Mouse (Mus musculus) forebrain, postnatal 0 days (tissue): ENCODE results near the gene Mdfic. TPM values are rescaled to one million over a fixed set of nuclear protein-coding genes. Genes with fewer than 3 reads are reported as not detected.
A peak's percentile ranks its signal among the peaks of the same experiment; 100 is the strongest.

Experiments
- ATAC-seq: fragments of 200-750 bp; cut with Nextera tagmentation; 2 replicates; pipeline ENCODE4 v1.8.0; 2017; ENCODE audit warnings: mild to moderate bottlenecking, moderate library complexity
- DNase-seq: peaks from one replicate; pipeline ENCODE4 v3.0.0-alpha.2; 2015
- H3K27ac ChIP-seq: fragments of 300-500 bp; sonication (generic); 2 replicates; pipeline ENCODE4 v1.5.1; 2014; ENCODE audit warnings: low read depth, mild to moderate bottlenecking, antibody characterized with exemption, low read length, moderate library complexity, mixed read lengths
- H3K27me3 ChIP-seq: fragments of 300-500 bp; sonication (generic); 2 replicates; pipeline ENCODE4 v1.6.1; 2014; ENCODE audit warnings: mild to moderate bottlenecking, low read length, mixed read lengths; ENCODE audit not compliant: insufficient read depth
- H3K36me3 ChIP-seq: fragments of 300-500 bp; sonication (generic); 2 replicates; pipeline ENCODE4 v1.6.1; 2014; ENCODE audit warnings: mild to moderate bottlenecking, moderate library complexity; ENCODE audit not compliant: insufficient read depth
- H3K4me1 ChIP-seq: fragments of 300-500 bp; sonication (generic); 2 replicates; pipeline ENCODE4 v1.6.1; 2014; ENCODE audit warnings: antibody characterized with exemption; ENCODE audit not compliant: insufficient read depth
- H3K4me2 ChIP-seq: fragments of 300-500 bp; sonication (generic); 2 replicates; pipeline ENCODE4 v1.6.1; 2014; ENCODE audit warnings: low read depth, mild to moderate bottlenecking, moderate library complexity
- H3K4me3 ChIP-seq: fragments of 300-500 bp; sonication (generic); 2 replicates; pipeline ENCODE4 v1.5.1; 2014; ENCODE audit warnings: low read depth, low read length, mixed read lengths
- H3K9ac ChIP-seq: fragments of 300-500 bp; sonication (generic); 2 replicates; pipeline ENCODE4 v1.6.1; 2014; ENCODE audit warnings: mild to moderate bottlenecking
- H3K9me3 ChIP-seq: fragments of 300-500 bp; sonication (generic); 2 replicates; pipeline ENCODE4 v1.6.1; 2016; ENCODE audit warnings: low read length
- CTCF ChIP-seq: sonication (generic); IDR thresholded peaks from 2 replicates; pipeline ENCODE4 v1.5.1; 2016; ENCODE audit warnings: antibody characterized with exemption, control low read depth, low read depth
- WGBS: fragments of 180-500 bp; shearing (Covaris S2); extraction: QIAGEN DNeasy Blood & Tissue Kit; methylation state at CpG from one replicate; pipeline ENCODE4 v1.1.7; 2014; 5-methylcytosine and 5-hydroxymethylcytosine counted together
- polyA plus RNA-seq: library from polyadenylated mRNA; unstranded; fragments of >200 nt; fragmentation: Nextera tagmentation; extraction: Ambion mirVana; gene quantifications from 2 replicates; pipeline ENCODE4 v1.2.1, GENCODE M21; 2015
- total RNA-seq: library from RNA; depleted of rRNA; stranded (reverse); fragments of >200 nt; gene quantifications from 2 replicates; pipeline ENCODE4 v1.2.3, GENCODE M21; 2014

Gene Mdfic
- total and polyA plus RNA-seq, 2 experiments from 2014 or later, result 0.82 to 4.8 TPM

DNA sequence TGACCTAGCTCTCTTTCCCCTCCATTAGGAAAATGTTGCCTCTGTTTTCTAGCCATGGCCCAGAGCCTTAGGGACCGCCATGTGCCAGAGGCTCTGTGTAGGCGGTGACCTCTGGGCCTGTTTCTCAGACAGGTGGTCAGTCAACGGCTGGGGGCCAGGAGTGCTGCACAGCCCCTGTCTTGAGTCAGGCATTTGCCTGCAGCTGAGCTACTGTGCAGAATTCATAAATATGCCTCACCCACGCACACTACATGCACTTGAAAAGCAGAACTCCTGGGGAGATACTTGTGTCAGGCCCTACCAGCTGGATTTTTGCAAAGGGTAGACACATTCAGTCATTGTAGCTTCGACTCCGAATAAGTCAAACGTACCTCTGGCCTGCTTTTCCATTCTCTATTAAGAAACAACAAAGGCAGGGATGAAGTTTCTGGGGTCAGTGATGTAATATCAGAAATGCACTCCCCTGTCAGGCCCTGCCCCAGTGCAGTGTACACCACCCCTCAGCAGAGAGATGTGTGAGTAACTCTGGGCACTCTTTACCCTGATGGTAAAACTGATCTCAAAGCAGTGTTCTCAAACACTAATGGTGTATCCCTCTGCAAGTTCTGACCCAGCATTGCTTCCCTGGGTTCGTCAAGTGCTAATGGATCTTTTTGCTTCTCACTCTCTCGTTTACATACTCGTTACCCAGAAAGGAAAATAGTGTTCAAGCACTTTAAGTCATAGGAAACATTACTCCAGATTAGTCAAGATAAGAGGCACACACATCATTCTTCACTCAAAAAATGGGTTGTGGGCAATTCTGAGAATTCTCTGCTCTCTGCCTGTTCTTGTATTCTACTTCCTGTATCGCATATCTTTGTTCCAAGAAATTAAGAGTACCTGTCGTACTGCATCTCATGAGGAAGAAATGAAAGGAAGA lies 72.5 kb downstream of the Mdfic start:
- no peaks in the 10 kb centered on the region for H3K9me3 ChIP-seq
- whole genome bisulfite sequencing, result 66% methylated on average over 12 of the region's 12 CpGs
- no peak overlapping the region for H3K4me3 ChIP-seq
- DNase-seq (no peak), ATAC-seq (no peak)
- H3K4me1 ChIP-seq, result no peaks in the 10 kb centered on the region
- no peak for TF ChIP-seq CTCF
- no peak overlapping the region for H3K4me2 ChIP-seq
- no peaks in the 10 kb centered on the region for H3K36me3 ChIP-seq
- no peak overlapping the region for H3K9ac ChIP-seq
- H3K27me3 ChIP-seq, result no peaks in the 10 kb centered on the region
- H3K27ac ChIP-seq, result no peak overlapping the region

DNA sequence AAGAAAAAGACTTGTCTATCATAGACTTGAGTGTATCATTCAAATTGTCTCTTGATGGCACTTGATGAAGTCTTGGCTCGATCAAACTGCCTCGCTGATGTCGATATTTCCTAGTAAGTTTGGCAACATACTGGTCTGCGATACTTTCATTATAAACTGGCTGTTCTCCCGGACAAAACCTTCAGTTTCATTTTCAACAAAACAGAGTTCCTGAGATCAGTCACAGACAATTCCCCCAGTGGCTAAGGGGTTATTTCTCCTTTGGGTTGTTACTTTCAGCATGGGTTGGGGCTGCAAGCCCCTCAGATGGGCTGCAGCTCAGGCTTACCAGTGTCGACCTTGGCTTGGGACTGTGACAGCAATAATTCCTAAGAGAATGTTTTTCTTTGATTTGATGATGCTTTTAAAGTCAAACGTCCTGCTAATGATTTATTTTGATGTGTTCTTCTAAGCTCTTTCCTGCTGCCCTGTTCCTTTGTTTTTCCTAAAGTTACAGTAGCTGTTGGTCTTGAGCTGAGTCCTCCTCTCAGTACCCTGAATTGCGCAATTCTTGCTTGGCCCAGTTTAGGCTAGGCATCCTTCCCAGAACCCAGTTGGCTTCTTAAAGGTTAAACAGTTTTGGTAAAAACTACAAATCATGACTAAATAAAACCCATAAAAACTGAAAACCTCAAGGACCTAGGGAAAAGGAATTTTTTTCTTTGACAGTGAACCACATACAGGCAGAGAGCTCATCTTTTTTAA lies 73.3 kb downstream of the Mdfic start:
- Histone ChIP-seq H3K27ac (no peak overlapping the region), H3K4me3 (no peak overlapping the region), H3K4me1 (no peaks in the 10 kb centered on the region), H3K27me3 (no peaks in the 10 kb centered on the region), H3K4me2 (no peak overlapping the region), H3K9me3 (no peaks in the 10 kb centered on the region), H3K9ac (no peak overlapping the region), H3K36me3 (no peaks in the 10 kb centered on the region)
- DNase-seq (no peak), ATAC-seq (no peak)
- no peak for TF ChIP-seq CTCF
- 50% methylated on average over 8 of the region's 8 CpGs for WGBS

DNA sequence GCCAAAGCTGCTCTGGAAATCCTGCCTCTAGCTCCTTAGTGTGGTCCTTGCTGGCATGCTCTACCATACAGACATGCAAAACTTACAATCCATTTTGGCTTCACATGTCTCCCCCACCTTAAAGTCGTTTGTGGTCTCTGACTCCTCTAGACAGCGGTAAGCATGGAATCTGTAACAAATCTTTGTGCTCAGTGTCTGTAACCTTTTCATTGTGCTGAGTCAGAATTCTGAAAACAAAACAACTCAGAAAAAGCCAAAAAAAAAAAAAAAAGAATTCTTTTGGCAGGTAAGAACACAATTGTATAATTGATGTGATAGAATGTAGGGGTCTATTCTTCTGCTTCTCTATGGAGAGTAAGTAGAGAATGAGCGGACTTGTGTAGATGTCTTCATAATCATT lies 74.3 kb downstream of the Mdfic start:
- 89% methylated on average over 3 of the region's 3 CpGs for WGBS

DNA sequence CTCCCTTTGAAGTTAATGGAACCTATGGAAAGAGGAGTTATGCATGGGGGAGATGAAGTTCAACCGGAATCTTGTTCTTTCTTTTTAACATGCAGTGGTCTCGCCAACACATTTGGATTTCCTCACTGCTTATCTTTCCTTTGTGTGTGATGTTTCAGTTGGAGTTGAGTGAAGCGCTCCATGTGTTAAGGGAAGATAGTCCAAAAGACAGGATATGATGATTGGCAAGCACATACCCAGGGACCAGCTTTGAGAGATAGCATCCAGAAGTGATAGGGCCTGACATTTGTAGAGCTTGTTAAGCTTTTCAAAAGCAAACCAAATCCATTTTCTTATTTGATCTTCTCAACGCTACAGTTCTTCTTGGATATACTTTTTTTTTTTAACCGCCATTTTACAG lies 86.9 kb downstream of the Mdfic start:
- H3K27me3 ChIP-seq, result no peaks in the 10 kb centered on the region
- H3K4me3 ChIP-seq, result no peak overlapping the region
- no peak for TF ChIP-seq CTCF
- no peak overlapping the region for H3K27ac ChIP-seq
- no peaks in the 10 kb centered on the region for H3K4me1 ChIP-seq
- H3K36me3 ChIP-seq, result no peaks in the 10 kb centered on the region
- DNase-seq (no peak), ATAC-seq (no peak)
- 86% methylated on average over 5 of the region's 5 CpGs for WGBS
- no peak overlapping the region for H3K9ac ChIP-seq
- no peak overlapping the region for H3K4me2 ChIP-seq
- no peaks in the 10 kb centered on the region for H3K9me3 ChIP-seq

More for the DNA sequence above, 74.3 kb downstream of the Mdfic start:
- H3K4me1 ChIP-seq, result no peaks in the 10 kb centered on the region
- H3K4me2 ChIP-seq, result no peak overlapping the region
- no peak overlapping the region for H3K27ac ChIP-seq
- ATAC-seq (no peak), DNase-seq (no peak)
- no peak for TF ChIP-seq CTCF
- no peaks in the 10 kb centered on the region for H3K36me3 ChIP-seq
- no peaks in the 10 kb centered on the region for H3K27me3 ChIP-seq
- H3K9ac ChIP-seq, result no peak overlapping the region
- H3K4me3 ChIP-seq, result no peak overlapping the region
- no peaks in the 10 kb centered on the region for H3K9me3 ChIP-seq

DNA sequence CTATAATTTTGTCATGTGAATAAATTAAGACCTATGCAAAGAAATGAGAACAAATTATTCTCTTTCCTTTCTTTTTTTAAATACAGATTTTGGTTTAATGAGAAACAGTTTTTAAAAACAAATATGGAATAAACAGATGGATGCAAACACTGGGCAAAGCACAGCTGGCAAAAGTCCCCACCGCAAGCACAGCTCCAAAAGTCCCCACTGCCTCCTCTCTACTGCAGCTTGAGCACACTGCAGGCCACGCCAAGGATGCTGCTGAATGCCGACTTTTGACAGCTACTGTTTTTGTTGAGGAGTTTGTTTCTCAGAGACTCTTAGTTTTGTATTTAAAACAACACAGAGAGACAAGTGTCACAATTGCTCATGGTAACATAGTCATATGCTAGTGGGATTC lies 104.8 kb downstream of the Mdfic start:
- WGBS, result 51% methylated on average over 3 of the region's 3 CpGs
- Histone ChIP-seq H3K4me3 (no peak overlapping the region), H3K36me3 (no peaks in the 10 kb centered on the region), H3K27ac (no peak overlapping the region), H3K9ac (no peak overlapping the region), H3K9me3 (no peaks in the 10 kb centered on the region), H3K4me2 (no peak overlapping the region), H3K4me1 (no peaks in the 10 kb centered on the region), H3K27me3 (no peaks in the 10 kb centered on the region)
- DNase-seq (peak; percentile 39), ATAC-seq (peak; percentile 69; the same call in 1 of the 2 replicates)
- no peak for TF ChIP-seq CTCF

DNA sequence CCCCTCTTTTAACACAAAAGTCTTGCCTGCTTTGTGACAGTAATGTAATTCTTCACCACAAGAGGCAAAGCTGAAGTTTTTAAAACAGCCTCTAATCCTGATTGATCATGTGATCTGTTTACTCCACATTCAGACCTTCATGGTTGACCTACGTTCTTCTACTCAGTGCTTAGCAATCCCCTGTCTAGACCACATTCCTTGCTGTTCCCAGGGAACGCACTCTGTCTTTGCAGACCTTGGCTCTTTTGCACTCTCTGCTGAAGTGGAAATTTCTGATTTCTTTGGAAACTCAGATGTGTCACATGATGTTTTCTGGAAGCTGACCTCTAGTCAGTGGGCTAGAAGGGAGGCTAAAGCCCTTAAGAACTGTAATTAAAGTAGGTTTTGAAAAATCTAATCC lies 109.4 kb downstream of the Mdfic start:
- H3K27ac ChIP-seq, result no peak overlapping the region
- no peaks in the 10 kb centered on the region for H3K4me1 ChIP-seq
- DNase-seq (no peak), ATAC-seq (no peak; the same call in 1 of the 2 replicates)
- no peaks in the 10 kb centered on the region for H3K27me3 ChIP-seq
- H3K36me3 ChIP-seq, result no peaks in the 10 kb centered on the region
- H3K9ac ChIP-seq, result no peak overlapping the region
- TF ChIP-seq CTCF, result no peak
- 40% methylated on average over 2 of the region's 2 CpGs for WGBS
- H3K9me3 ChIP-seq, result no peaks in the 10 kb centered on the region
- H3K4me2 ChIP-seq, result no peak overlapping the region
- no peak overlapping the region for H3K4me3 ChIP-seq

DNA sequence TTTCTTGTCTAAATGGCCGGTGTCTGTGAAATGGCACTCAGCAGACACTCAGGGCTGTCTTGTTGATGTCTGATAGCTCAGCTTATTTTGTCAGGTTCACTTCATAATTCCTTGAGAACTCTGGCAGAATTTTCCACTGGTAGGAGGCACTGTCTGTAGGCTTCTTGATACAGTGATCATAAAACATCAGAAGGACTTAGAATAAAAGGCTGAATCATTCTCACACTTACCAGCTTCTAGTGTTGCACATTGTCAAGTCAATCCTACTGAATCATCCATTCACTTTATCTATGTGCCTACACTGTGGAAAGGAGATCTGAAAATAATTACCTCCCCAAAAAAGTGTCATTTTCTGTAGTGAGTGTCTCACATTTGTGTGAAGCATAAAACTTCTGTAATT lies 110.2 kb downstream of the Mdfic start:
- Histone ChIP-seq H3K9me3 (no peaks in the 10 kb centered on the region), H3K4me2 (no peak overlapping the region), H3K4me3 (no peak overlapping the region), H3K36me3 (no peaks in the 10 kb centered on the region), H3K9ac (no peak overlapping the region), H3K27ac (no peak overlapping the region), H3K27me3 (no peaks in the 10 kb centered on the region), H3K4me1 (no peaks in the 10 kb centered on the region)
- DNase-seq (no peak), ATAC-seq (no peak)
- TF ChIP-seq CTCF, result no peak
- 94% methylated on average over 1 of the region's 1 CpGs for WGBS
